Mouse (Mus musculus): ENCODE data around the gene Wnt2b. TPM values are rescaled to one million over a fixed set of nuclear protein-coding genes. Genes with fewer than 3 reads are reported as not detected.

Gene Wnt2b
- total and polyA plus RNA-seq, 3 experiments: 0.16 TPM; not detected in 2

DNA sequence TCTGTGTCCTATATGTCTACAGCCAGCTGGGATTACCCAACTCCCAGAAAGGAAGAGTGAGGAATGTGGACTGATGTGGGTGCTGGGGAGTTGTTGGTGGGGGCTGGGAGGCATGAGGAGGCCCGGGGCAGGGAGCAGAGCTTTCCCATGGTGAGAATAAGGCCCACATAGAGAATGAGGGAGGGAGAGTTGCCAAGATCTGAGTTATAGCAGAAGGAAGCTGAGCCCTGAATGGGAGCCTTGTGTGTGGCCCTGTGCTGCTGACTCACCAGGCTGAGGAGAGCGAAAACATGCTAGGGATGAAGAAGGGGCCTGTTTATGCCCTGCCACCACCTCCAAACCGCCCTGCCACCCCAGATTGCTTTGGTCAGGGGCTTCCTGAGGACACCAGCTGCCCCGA lies 32.1 kb upstream of the Wnt2b start:
- TF ChIP-seq ZNF384 (IDR thresholded peaks at IDR 0.05; ENCODE audit: low read depth, low read length) (no peak), SIN3A (IDR thresholded peaks at IDR 0.05; ENCODE audit: low read length) (no peak), KAT2A (IDR thresholded peaks at IDR 0.05; ENCODE audit: insufficient replicate concordance, low read length) (no peak), NELFE (IDR thresholded peaks at IDR 0.05; ENCODE audit: low read depth, low read length) (no peak), ZC3H11A (IDR thresholded peaks at IDR 0.05; ENCODE audit: low read depth, low read length) (no peak), HCFC1 (IDR thresholded peaks at IDR 0.05; ENCODE audit: low read depth, low read length) (no peak), USF1 (IDR thresholded peaks at IDR 0.05; ENCODE audit: low read depth, low read length) (no peak)
- in situ Hi-C loops (cut with MboI; ENCODE audit: low pct_ligation_motif_present, low pct_unique_long_range_greater_than_20kb, low sequenced_read_pairs) (loop anchor here (5.0 kb wide), 1 partner anchor 49 kb away; no protein-coding TSS in a partner anchor), dilution Hi-C loops (cut with MboI; ENCODE audit: extremely low pct_ligation_motif_present, extremely low pct_unique_long_range_greater_than_20kb, low sequenced_read_pairs) (no loop called here)
- DNase-seq (ENCODE audit: extremely low read depth): no peak
- no peaks in the 10 kb centered on the region for H3K9me3 ChIP-seq (replicated peaks; ENCODE audit: low read length)
- no peak overlapping the region for H3K27ac ChIP-seq (ENCODE audit: insufficient read depth, low read depth)
- no peak overlapping the region for H3K9ac ChIP-seq (ENCODE audit: insufficient read depth, low read depth)
- H3K79me2 ChIP-seq (replicated peaks; ENCODE audit: control insufficient read depth, extremely low read depth, insufficient read depth, poor library complexity, severe bottlenecking): no peaks in the 10 kb centered on the region
- peaks cover 0 to 3% of the 10 kb centered on the region in 2 experiments; a peak in 1 of 4 replicates for H3K4me1 ChIP-seq (ENCODE audit: control insufficient read depth in 1 of 2, insufficient read depth in 2 of 2)
- no peaks in the 10 kb centered on the region for H3K27me3 ChIP-seq (replicated peaks)
- H3K4me3 ChIP-seq (replicated peaks in 1 of 3; ENCODE audit: low read depth in 2 of 3, low read length in 2 of 3, poor library complexity in 1 of 3): no peak overlapping the region
- H3K4me2 ChIP-seq (ENCODE audit: insufficient read depth, low read depth, poor library complexity, severe bottlenecking): no peak overlapping the region
- no peaks in the 10 kb centered on the region for H3K36me3 ChIP-seq (replicated peaks in 1 of 2; ENCODE audit: control insufficient read depth in 1 of 2, insufficient read depth in 1 of 2, low read length in 1 of 2)

DNA sequence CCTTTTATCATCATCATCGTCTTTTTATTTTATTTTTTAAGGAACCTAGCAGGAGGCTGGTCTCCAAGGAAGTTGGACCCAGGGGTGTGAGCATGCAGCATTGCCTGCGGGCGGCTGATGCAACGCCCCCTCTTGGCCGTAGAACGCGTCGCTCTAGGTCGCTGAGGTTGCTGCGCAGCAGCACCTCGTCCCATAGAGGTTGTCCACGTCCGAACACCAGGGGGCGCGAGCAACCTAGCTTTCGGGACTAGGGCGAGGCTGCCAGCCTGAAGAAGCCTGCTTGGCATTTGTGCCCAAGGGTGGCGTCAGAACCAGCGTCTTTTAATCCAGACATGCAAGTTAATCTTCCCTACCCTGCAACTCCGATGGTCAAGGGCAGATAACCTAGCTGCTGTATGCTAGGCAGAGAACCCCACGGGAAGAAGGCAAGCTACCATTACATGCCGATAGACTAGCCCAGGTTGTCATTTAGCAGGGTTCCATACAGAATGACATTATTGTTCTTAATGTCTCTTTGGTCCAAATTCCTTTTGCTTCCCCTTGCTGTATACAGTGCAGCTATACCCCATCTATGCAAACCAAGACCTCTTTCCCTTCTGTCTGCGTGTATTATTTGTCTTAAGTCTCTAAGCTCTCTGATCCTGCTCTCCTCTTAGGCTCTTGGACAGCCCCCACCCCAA lies 31.1 kb upstream of the Wnt2b start:
- dilution Hi-C loops (cut with MboI; ENCODE audit: extremely low pct_ligation_motif_present, extremely low pct_unique_long_range_greater_than_20kb, low sequenced_read_pairs): no loop called here
- peak overlapping the region; percentile 54 for H3K4me2 ChIP-seq (ENCODE audit: insufficient read depth, low read depth, poor library complexity, severe bottlenecking)
- no peak overlapping the region for H3K27ac ChIP-seq (ENCODE audit: insufficient read depth, low read depth)
- H3K4me1 ChIP-seq (ENCODE audit: control insufficient read depth in 1 of 2, insufficient read depth in 2 of 2): peaks cover 0 to 3% of the 10 kb centered on the region in 2 experiments; a peak in 1 of 4 replicates
- H3K27me3 ChIP-seq (replicated peaks): no peaks in the 10 kb centered on the region
- DNase-seq (ENCODE audit: extremely low read depth): peak; percentile 85
- in situ Hi-C loops (cut with MboI; ENCODE audit: low pct_ligation_motif_present, low pct_unique_long_range_greater_than_20kb, low sequenced_read_pairs): loop anchor here (5.0 kb wide), 1 partner anchor 49 kb away; no protein-coding TSS in a partner anchor
- H3K4me3 ChIP-seq (replicated peaks in 1 of 3; ENCODE audit: low read depth in 2 of 3, low read length in 2 of 3, poor library complexity in 1 of 3): no peak overlapping the region
- no peak for TF ChIP-seq CHD1 (IDR thresholded peaks at IDR 0.05; ENCODE audit: low read depth, low read length)
- TF ChIP-seq USF1 (IDR thresholded peaks at IDR 0.05; ENCODE audit: low read depth, low read length): no peak
- peak; percentile 72 for TF ChIP-seq NRF1 (IDR thresholded peaks at IDR 0.05; ENCODE audit: low read depth, low read length)
- TF ChIP-seq TCF12 (IDR thresholded peaks at IDR 0.05; ENCODE audit: low read depth, low read length): peak; percentile 55
- TF ChIP-seq MAZ (IDR thresholded peaks at IDR 0.05; ENCODE audit: low read depth, low read length): 0 out of 2 replicates have a peak, but pooled peaks have one; percentile 28
- TF ChIP-seq EP300 (IDR thresholded peaks at IDR 0.05; ENCODE audit: low read length): no peak
- TF ChIP-seq NELFE (IDR thresholded peaks at IDR 0.05; ENCODE audit: low read depth, low read length): peak; percentile 54; the same call in 1 of the 2 replicates
- 0 out of 2 replicates have a peak, but pooled peaks have one; percentile 11 for TF ChIP-seq JUND (conservative IDR thresholded peaks at IDR 0.05; ENCODE audit: low read depth, low read length)
- peak; percentile 98 for TF ChIP-seq SMC3 (IDR thresholded peaks at IDR 0.05; ENCODE audit: low read depth, low read length)
- 0 out of 2 replicates have a peak, but pooled peaks have one; percentile 15 for TF ChIP-seq ELF1 (IDR thresholded peaks at IDR 0.05; ENCODE audit: low read depth, low read length)
- no peak for TF ChIP-seq E2F4 (IDR thresholded peaks at IDR 0.05; ENCODE audit: insufficient replicate concordance, low read depth, low read length)
- no peak for TF ChIP-seq POLR2AphosphoS2 (IDR thresholded peaks at IDR 0.05; ENCODE audit: low read depth, low read length)
- peak; percentile 41 to 99; a peak in 3 of 4 replicates for TF ChIP-seq CTCF (conservative IDR thresholded peaks at IDR 0.05 in 1 of 2, IDR thresholded peaks at IDR 0.05 in 1 of 2; ENCODE audit: low read depth in 2 of 2, low read length in 2 of 2)
- TF ChIP-seq MYC (IDR thresholded peaks at IDR 0.05; ENCODE audit: low read depth, low read length): 0 out of 2 replicates have a peak, but pooled peaks have one; percentile 30
- TF ChIP-seq IRF4 (IDR thresholded peaks at IDR 0.05; ENCODE audit: low read depth, low read length): peak; percentile 64; the same call in 1 of the 2 replicates
- TF ChIP-seq JUN (IDR thresholded peaks at IDR 0.05; ENCODE audit: insufficient read depth, low read depth, low read length): no peak
- peak; percentile 71 for TF ChIP-seq ZC3H11A (IDR thresholded peaks at IDR 0.05; ENCODE audit: low read depth, low read length)
- TF ChIP-seq MXI1 (IDR thresholded peaks at IDR 0.05; ENCODE audit: low read depth, low read length): no peak
- 0 out of 2 replicates have a peak, but pooled peaks have one; percentile 13 for TF ChIP-seq MEF2A (IDR thresholded peaks at IDR 0.05; ENCODE audit: borderline replicate concordance, low read depth, low read length)
- peak; percentile 87 for TF ChIP-seq RAD21 (IDR thresholded peaks at IDR 0.05; ENCODE audit: low read depth, low read length)
- TF ChIP-seq TBP (conservative IDR thresholded peaks at IDR 0.05; ENCODE audit: low read depth, low read length): no peak
- H3K9ac ChIP-seq (ENCODE audit: insufficient read depth, low read depth): peak overlapping the region; percentile 46; the same call in 1 of the 2 replicates
- H3K79me2 ChIP-seq (replicated peaks; ENCODE audit: control insufficient read depth, extremely low read depth, insufficient read depth, poor library complexity, severe bottlenecking): no peaks in the 10 kb centered on the region
- H3K36me3 ChIP-seq (replicated peaks in 1 of 2; ENCODE audit: control insufficient read depth in 1 of 2, insufficient read depth in 1 of 2, low read length in 1 of 2): no peaks in the 10 kb centered on the region
- no peaks in the 10 kb centered on the region for H3K9me3 ChIP-seq (replicated peaks; ENCODE audit: low read length)

Measured in CH12.LX (cell line).